Mouse (Mus musculus): ENCODE data around the gene Kalrn. TPM values are rescaled to one million over a fixed set of nuclear protein-coding genes. Genes with fewer than 3 reads are reported as not detected.

The Kalrn gene
- total RNA-seq, 1 experiment from 2014 or later = 6.8 TPM

DNA sequence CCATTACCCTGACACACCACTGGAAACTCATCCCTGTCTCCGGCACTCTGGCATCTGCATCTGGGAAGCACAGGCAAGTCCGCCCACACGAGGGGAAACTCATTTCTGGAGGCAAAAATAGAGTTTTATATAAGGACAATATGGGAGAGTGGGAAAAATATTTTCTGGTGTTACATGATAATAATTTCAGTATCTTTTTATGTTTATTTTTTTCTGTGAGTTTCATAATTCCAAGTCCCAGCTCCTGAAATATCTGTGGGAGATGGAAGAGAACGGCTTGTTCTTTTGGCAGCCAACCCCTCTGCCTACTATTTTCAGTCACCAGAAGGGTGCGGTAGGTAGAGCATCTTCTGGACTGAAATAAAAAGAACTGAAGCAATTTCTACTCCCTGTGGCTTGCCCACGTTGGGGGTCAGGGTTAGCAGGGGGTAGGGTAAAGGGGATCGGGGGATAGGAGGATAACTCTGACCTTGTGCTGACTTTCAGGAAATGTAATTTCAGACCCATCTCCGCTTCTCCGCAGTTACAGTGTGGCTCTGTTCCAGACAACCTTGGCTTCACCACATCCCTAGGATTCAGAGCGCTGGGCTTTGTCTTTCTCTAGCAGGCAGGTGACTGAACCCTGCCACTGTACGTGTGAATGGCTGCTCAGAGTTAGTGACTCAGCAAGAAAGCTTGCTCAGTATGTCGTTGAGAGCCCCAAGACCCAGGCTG lies 336.3 kb downstream of the Kalrn start:
- no peak for ATAC-seq (replicated peaks in 1 of 2; ENCODE audit: insufficient read depth in 1 of 2, low FRiP score in 2 of 2, low TSS enrichment in 1 of 2, low read depth in 1 of 2, poor library complexity in 2 of 2, severe bottlenecking in 2 of 2)

DNA sequence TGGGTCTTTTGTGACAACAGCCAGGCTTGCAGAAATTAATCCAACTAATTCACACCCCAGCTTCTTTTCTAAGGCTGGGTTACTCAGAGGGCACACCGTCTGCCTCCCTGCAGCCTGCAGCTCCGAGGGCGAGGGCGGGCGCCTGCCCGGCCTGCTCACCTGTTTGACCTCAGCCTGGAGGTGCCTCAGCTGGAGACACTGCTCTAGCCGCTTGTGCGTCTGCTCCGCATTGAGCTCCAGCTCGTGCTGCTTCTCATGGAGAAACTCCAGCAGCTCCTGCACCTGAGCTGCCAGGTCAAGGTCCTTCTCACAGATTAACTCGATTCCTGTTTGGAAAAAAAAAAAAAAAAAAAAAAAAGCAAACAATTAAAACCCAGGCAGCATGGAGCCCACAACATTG lies 338.2 kb downstream of the Kalrn start:
- no peak for ATAC-seq (replicated peaks in 1 of 2; ENCODE audit: insufficient read depth in 1 of 2, low FRiP score in 2 of 2, low TSS enrichment in 1 of 2, low read depth in 1 of 2, poor library complexity in 2 of 2, severe bottlenecking in 2 of 2)

DNA sequence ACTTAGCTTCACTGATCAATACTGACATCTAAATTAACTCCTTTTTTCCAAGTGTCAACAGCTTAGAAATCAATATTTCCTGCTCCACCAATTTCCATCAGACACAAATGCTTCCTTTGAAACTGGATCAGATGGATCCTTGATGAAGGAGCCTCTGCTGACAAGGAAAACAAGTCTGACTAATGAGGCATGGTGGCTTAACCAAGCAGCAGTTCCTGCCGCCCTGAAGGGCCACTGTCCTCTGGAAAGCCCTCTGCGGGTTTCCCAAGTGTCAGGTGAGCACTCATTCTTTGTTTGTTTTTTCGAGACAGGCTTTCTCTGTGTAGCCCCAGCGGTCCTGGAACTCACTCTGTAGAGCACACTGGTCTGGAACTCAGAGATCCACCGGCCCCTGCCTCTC lies 341.4 kb downstream of the Kalrn start:
- no peak for ATAC-seq (replicated peaks in 1 of 2; ENCODE audit: insufficient read depth in 1 of 2, low FRiP score in 2 of 2, low TSS enrichment in 1 of 2, low read depth in 1 of 2, poor library complexity in 2 of 2, severe bottlenecking in 2 of 2)

DNA sequence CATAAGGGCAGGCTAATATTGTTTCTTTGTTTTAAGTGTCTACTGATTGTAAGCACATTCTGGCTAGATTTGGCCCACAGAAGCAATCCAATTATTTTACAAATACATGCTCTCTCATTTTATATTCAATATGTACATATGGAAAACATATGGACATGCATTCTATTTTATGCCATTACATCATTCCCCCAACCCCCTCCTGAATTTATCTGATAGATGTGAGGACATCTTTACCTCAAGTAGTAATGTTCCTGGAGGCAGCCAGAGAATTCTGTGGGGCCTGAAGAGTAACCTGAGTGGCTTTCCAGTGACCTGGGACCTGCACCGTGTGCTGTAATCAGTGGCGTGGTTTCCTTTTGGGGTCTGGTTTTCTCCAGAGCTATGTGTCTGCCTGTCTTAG lies 342.2 kb downstream of the Kalrn start:
- ATAC-seq (replicated peaks in 1 of 2; ENCODE audit: insufficient read depth in 1 of 2, low FRiP score in 2 of 2, low TSS enrichment in 1 of 2, low read depth in 1 of 2, poor library complexity in 2 of 2, severe bottlenecking in 2 of 2) = no peak

DNA sequence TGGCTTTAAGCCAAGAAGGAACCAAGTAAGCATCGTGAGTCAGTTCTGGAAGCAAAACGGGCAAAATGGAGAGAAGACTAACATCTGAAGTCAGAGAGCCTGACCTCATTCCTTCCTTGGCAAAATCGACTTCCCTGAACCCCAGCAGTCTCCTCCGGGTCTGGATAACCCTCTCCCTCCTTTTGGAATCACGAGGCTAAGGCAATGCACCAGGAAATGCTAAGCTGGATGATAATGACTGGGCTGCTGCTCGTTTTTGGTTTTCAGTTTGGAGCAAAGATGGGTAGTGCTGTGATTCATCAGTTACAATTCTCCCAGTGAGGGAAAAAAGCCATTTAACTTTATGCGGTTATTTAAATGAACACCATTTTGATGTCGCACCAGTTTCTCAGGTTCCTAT lies 344.0 kb downstream of the Kalrn start:
- ATAC-seq (replicated peaks in 1 of 2; ENCODE audit: insufficient read depth in 1 of 2, low FRiP score in 2 of 2, low TSS enrichment in 1 of 2, low read depth in 1 of 2, poor library complexity in 2 of 2, severe bottlenecking in 2 of 2) = no peak

DNA sequence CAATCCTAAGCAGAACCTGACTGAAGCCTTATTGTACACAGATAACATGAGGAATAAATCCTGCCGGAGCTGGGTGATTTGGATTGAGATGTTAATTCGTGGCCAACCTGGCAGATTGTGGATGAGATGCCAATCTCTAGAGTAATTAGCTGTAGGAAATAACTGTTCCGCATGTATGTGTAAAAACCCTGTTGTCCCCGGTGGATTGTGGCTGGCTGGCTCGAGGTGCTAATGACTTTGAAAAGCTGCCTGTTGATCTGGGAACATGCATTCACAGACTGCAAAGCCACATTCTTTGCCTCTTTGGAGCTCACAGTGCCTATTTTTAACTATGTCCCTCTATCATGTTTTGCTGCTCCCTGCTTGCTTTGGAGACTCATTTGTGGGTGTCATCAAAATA lies 344.7 kb downstream of the Kalrn start:
- no peak for ATAC-seq (replicated peaks in 1 of 2; ENCODE audit: insufficient read depth in 1 of 2, low FRiP score in 2 of 2, low TSS enrichment in 1 of 2, low read depth in 1 of 2, poor library complexity in 2 of 2, severe bottlenecking in 2 of 2)

DNA sequence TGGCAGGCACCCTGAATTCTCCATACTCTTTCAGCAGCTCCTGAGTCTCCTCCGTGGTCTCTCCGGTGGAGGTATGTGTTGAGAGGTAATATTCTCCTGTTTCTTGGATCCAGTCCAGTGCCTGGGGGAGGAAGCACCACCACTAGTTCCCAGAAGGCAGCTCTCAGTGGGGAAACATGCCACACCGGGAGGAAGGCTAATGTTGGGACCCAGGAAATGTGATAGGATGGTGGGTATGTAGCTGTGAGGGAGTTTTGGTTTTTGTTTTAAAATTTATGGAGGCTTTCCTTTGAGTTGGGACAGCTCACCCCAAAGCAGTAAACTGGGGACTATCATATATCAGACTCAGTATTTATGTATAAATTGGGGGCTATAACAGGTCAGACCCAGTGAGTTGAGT lies 361.2 kb downstream of the Kalrn start:
- ATAC-seq (replicated peaks in 1 of 2; ENCODE audit: insufficient read depth in 1 of 2, low FRiP score in 2 of 2, low TSS enrichment in 1 of 2, low read depth in 1 of 2, poor library complexity in 2 of 2, severe bottlenecking in 2 of 2) = no peak

DNA sequence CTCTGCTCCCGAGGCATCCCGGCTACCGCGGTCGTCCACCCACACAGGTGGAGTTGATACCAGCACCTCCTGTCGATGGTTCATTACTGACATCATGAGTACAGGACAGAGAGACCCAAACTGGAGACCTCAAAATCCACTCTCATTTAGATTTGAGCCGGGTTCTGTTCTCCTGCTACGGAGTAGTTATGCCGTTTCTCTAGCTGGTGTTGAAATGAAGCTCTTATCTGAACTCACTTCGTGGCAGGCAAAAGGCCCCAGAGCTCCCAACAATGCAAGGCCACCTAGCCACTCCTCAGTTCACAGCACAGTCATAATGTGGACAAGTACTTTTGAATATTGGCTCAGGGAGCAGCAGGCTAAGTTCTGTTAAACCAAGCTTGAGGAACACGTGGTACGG lies 362.1 kb downstream of the Kalrn start:
- no peak for ATAC-seq (replicated peaks in 1 of 2; ENCODE audit: insufficient read depth in 1 of 2, low FRiP score in 2 of 2, low TSS enrichment in 1 of 2, low read depth in 1 of 2, poor library complexity in 2 of 2, severe bottlenecking in 2 of 2)

DNA sequence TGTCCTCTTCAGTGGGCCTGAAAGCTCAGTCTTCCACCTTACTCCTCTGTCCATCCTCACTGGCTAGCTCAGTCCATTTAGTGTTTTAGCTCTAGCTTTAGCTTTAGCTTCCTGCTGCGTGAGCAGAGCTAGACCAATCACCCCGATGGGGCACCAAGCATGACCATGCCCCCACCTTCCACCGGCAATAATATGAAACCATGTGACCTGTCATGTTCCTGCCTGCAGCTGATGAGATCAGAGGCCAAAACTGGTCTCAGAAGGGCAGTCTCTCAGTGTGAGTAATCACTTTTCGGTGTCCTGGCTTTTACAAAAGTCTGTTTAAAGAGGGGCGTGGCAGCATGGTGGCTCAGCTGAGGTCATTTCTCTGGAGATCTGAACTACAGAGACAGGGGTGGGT lies 364.6 kb downstream of the Kalrn start:
- ATAC-seq (replicated peaks in 1 of 2; ENCODE audit: insufficient read depth in 1 of 2, low FRiP score in 2 of 2, low TSS enrichment in 1 of 2, low read depth in 1 of 2, poor library complexity in 2 of 2, severe bottlenecking in 2 of 2) = no peak

DNA sequence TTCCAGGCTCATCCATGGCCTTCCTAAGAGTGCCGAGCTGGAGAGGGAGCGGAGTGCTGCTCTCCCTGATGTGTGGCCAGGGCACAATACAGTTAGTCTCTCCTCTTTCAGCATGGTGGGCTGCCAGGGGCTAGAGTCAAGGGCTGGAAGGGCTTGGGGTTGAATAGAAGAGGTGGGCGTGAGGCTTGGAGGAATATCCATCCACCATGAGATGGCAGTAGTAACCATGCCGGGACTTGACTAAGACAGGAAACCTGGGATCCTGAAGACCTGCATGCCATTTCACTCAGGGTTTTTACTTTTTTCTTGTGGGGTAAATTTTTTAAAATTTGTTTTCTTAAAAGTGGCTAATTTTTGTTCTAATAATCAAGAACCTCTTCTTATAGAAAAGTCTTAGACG lies 365.4 kb downstream of the Kalrn start:
- ATAC-seq (replicated peaks in 1 of 2; ENCODE audit: insufficient read depth in 1 of 2, low FRiP score in 2 of 2, low TSS enrichment in 1 of 2, low read depth in 1 of 2, poor library complexity in 2 of 2, severe bottlenecking in 2 of 2) = no peak

DNA sequence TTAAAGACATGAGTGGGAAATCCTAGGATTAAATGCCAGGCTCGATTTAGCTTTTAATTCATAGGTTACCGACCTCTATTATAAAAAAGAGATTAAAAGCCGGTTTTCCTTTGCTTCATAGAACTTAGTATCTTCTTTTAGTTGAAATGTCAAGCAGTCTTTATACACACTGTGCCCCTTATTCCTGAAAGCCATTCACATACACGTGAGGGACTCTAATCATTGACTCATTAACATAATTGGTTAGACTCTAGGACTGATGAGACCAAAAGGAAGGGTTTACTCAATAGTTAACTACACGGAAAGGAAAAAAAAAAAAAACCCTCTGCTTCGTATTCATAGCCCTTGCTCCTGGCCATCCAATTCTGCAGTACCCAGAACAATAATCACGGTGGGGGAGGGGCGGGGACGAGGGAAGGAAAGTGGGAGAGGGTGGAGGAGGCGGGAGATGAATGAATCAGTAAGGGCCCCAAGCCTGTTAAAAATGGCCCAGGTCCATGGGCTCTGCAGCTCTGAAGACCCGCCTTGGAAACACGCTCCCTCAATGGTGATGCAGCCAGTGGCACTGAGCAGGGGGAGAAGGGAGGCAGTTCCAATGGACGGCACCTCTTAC lies 368.7 kb downstream of the Kalrn start:
- ATAC-seq (replicated peaks in 1 of 2; ENCODE audit: insufficient read depth in 1 of 2, low FRiP score in 2 of 2, low TSS enrichment in 1 of 2, low read depth in 1 of 2, poor library complexity in 2 of 2, severe bottlenecking in 2 of 2) = no peak

DNA sequence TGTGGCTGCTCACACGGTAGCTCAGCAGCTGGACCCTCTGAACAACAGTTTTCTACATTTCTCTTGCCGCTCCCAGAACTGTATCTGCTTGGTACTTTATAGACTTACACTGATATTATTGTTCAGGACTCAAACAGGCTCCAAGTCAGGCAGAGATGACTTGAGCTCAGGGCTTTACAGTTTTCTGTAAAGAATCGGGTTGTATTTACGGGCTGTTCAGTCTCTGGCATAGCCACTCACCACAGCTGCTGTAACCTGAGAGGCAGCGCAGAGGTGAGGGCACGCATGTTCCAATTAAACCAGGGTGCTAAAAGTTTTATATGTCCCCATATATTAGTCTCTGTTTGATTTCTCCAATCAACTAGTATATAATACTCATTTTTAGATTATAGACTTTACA lies 373.8 kb downstream of the Kalrn start:
- no peak for ATAC-seq (replicated peaks in 1 of 2; ENCODE audit: insufficient read depth in 1 of 2, low FRiP score in 2 of 2, low TSS enrichment in 1 of 2, low read depth in 1 of 2, poor library complexity in 2 of 2, severe bottlenecking in 2 of 2)

DNA sequence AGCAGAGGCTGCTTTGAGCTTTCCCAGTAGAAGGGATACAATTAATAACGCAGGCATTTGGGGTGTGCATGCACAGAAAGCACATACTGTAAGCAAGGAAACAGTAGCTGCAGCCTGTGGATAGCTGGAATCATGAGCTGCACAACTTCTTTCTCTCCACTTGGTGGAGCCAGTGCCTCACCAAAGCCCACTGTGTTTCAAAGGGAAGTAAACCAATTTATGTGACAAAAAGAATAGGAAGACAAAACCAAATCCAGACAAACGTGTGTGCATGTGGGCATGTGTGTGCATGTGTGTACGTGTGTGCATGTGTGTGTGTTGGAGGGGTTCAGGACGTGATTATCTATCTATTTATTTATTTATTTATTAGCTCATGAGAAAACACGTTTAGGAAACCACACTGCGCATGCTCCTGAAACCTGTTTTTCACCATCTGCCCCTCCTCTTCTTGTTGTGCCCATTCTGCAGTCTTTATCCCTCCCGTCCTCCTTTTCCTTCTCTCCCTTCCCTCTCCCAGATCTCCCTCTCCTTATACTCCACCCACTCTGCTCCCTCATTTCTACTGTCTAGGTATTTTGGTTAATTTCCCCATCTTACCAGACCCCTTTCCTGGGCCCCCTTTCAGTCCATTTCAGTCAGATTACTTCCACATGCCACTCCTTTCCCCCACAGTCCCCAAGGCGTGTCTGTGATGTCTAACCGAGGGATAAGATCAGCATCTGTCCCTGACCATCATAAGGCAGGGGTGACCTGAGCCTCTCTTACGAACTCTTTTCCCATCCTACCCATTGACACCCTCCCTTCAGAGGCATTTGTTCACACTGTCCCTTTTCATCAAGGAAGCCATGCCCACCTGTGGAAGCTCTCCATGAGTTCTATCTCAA lies 380.1 kb downstream of the Kalrn start:
- ATAC-seq (replicated peaks in 1 of 2; ENCODE audit: insufficient read depth in 1 of 2, low FRiP score in 2 of 2, low TSS enrichment in 1 of 2, low read depth in 1 of 2, poor library complexity in 2 of 2, severe bottlenecking in 2 of 2) = peak in 1 of 2 experiments; percentile 84; a peak in 2 of 4 replicates

DNA sequence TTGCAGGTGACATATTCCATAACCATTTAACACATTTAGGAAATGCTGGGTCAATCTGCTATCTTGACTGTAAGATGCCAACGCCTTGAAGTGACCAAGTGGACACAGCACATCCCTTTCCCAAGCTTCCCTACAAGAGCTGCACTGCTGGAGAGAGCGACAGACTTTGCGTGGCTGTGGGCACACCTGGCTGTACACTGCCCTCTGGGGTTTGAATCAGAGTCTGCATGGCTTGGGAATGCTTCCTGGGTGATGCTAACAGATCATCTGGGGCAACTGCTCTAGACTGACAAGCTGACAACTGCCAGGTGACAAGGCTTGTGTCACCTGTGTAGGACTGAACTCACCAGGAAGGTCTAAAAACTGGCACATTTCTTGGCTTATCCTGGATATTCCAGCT lies 388.6 kb downstream of the Kalrn start:
- no peak for ATAC-seq (replicated peaks in 1 of 2; ENCODE audit: insufficient read depth in 1 of 2, low FRiP score in 2 of 2, low TSS enrichment in 1 of 2, low read depth in 1 of 2, poor library complexity in 2 of 2, severe bottlenecking in 2 of 2)

DNA sequence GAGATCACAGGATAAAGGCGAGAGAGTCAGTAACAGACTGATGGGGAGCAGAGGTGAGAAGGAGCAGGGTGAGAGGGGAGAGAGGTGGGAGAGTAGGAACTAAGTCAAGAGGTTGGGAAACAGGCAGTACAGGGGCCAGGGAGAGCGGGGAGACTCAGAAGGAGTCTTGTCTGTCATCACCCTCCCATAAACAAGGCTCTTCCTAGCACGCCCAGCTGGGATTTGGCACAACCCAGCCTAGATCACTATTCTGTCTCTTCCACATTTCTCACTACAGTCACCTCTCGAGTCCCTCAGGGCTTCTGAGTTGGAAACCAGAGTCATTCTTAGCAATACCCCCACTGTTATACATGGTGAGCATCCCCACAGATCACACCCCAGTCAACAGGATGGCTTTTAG lies 390.1 kb downstream of the Kalrn start:
- ATAC-seq (replicated peaks in 1 of 2; ENCODE audit: insufficient read depth in 1 of 2, low FRiP score in 2 of 2, low TSS enrichment in 1 of 2, low read depth in 1 of 2, poor library complexity in 2 of 2, severe bottlenecking in 2 of 2) = no peak

DNA sequence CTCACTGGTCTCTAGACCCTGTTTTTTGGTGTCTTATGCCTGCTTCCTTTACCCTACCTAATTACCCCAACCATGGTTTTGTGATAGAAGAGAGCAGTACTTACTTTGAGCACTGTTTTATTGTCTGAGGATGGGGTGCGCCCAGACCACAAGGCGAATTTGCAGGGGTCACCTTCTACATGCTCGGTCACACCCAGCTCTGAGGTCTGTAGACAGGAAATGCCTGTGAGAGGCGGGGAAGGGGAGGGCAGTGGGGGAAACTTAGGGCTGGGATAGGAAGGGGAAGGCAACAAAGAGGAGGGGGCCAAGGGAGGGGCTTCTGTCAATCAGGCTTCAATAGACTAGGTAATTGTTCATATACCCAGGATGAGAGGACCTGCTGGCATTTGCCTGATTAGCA lies 397.7 kb downstream of the Kalrn start:
- ATAC-seq (replicated peaks in 1 of 2; ENCODE audit: insufficient read depth in 1 of 2, low FRiP score in 2 of 2, low TSS enrichment in 1 of 2, low read depth in 1 of 2, poor library complexity in 2 of 2, severe bottlenecking in 2 of 2) = no peak

DNA sequence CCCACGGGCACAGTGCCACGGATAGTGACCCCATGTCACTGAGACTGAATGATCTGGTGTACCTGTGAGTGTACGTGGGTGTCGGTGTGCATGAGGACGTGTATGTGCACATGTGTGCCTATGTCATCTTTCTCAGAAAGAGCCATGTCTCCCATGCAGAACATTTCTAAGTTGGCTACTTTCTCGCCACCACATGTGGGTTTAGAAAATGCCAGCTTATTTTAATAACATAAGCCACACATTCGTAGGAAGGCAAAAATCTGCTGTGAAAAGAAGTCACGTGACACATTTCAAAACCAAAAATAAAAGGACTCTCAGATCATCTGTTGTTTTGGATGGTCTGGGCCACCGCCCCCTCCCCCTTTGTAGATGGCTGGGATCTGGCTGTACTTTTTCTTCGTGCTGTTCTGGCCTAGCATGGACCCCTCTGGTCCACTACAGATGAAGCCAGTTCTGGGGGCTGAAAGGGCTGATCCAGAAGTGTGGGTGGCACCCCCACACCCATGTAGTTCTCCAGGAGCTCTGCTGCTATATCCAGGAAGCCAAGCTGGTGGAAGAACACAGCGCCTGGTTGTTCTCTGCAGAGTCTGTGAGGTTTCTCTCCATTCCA lies 400.7 kb downstream of the Kalrn start:
- no peak for ATAC-seq (replicated peaks in 1 of 2; ENCODE audit: insufficient read depth in 1 of 2, low FRiP score in 2 of 2, low TSS enrichment in 1 of 2, low read depth in 1 of 2, poor library complexity in 2 of 2, severe bottlenecking in 2 of 2)

DNA sequence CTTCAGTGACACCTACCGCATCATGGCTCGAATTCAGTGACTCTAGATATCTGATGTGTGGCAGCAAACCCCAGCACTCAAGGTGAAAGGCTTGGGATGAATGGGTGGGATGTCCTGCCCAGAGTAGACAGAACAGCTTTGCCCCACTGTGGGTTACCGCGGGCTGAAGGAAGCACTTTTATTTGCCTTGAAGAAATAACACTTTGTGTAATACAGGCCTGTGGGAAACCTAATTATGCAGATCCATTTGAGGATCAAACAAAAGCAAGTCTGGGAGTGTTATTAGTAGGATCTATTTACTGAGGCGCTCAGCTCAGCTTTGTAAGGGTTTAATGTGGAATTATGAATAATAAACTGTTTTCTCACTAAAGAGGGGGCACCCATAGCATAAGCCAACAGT lies 406.3 kb downstream of the Kalrn start:
- ATAC-seq (replicated peaks in 1 of 2; ENCODE audit: insufficient read depth in 1 of 2, low FRiP score in 2 of 2, low TSS enrichment in 1 of 2, low read depth in 1 of 2, poor library complexity in 2 of 2, severe bottlenecking in 2 of 2) = no peak

Measured in hematopoietic stem cell, adult 5-6 weeks (primary cell).